Mouse (Mus musculus): ENCODE data around the gene Fam198a. TPM values are rescaled to one million over a fixed set of nuclear protein-coding genes. Genes with fewer than 3 reads are reported as not detected.

Gene Fam198a
- total and polyA plus RNA-seq, 3 experiments = 0.12 to 0.26 TPM; not detected in 1

DNA sequence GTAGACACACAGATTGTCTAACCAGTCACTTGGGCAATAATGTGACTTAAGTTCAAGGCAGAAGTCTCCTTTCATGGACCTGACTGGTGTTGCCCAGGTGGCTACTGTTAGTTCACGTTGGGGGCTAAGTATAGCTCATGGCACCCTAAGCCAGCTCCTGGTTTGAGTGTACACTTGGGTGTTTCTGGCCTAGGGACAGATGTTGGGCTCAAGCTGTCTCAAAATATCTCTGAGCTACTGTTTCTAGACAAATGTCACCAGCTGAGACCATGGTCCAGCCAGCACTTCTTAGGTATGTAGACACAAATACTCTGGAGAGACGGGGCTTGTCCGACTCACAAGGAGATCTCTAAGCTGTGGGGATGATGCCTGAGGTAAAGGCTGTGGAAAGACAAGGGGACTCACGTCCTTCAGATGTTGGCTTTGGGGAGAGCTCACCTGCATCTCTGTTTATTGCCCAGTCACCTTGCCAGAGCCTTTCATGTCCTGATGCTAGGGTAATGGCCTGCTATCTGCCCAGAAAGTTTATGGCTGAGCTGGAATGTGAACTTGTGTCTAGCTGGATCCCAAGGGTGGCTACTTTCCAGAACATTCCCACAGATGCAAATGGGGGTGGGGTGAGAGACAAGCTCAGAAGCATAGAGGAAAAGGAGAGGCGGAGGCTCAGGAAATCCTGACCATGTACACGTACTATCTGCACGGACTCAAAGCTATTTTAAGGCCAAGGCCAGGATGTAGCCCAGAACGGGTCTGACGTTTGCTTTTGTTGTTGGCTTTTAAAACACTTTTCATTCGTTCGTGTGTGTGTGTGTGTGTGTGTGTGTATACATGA is 77.3 kb downstream of the Fam198a start:
- Histone ChIP-seq H3K79me2 (ENCODE audit: control insufficient read depth, insufficient read depth, low read length, poor library complexity) (no peaks in the 10 kb centered on the region), H3K4me3 (ENCODE audit: control insufficient read depth in 1 of 2, insufficient read depth in 1 of 2, low read depth in 2 of 2, low read length in 2 of 2) (no peak overlapping the region), H3K27me3 (ENCODE audit: control insufficient read depth in 1 of 2, insufficient read depth in 2 of 2, low read length in 2 of 2) (no peaks in the 10 kb centered on the region), H3K27ac (ENCODE audit: control insufficient read depth, low read depth, low read length) (no peak overlapping the region), H3K4me1 (ENCODE audit: control insufficient read depth in 1 of 2, insufficient read depth in 2 of 2, low read length in 2 of 2) (no peaks in the 10 kb centered on the region), H3K9ac (ENCODE audit: control insufficient read depth, low read depth, low read length, poor library complexity, severe bottlenecking) (no peak overlapping the region), H3K36me3 (ENCODE audit: control insufficient read depth in 1 of 2, insufficient read depth in 2 of 2, low read length in 2 of 2) (no peaks in the 10 kb centered on the region), H3K9me3 (replicated peaks; ENCODE audit: insufficient read depth, low read length) (no peaks in the 10 kb centered on the region)
- no peak for DNase-seq (ENCODE audit: low read depth, low spot score)
- TF ChIP-seq USF2 (IDR thresholded peaks at IDR 0.05; ENCODE audit: borderline replicate concordance in 1 of 2, insufficient read depth in 1 of 2, low read depth in 1 of 2, low read length in 2 of 2) (no peak), KAT2A (conservative IDR thresholded peaks at IDR 0.05; ENCODE audit: low read depth, low read length) (no peak), EP300 (IDR thresholded peaks at IDR 0.05; ENCODE audit: low read depth in 1 of 2, low read length in 2 of 2) (no peak), MXI1 (IDR thresholded peaks at IDR 0.05; ENCODE audit: low read depth, low read length) (no peak)

GRCm38 (mm10) chr9:122029765-122030164 is 79.0 kb downstream of the Fam198a start:
- H3K9me3 ChIP-seq (replicated peaks; ENCODE audit: insufficient read depth, low read length) = no peaks in the 10 kb centered on the region
- no peak overlapping the region for H3K9ac ChIP-seq (ENCODE audit: control insufficient read depth, low read depth, low read length, poor library complexity, severe bottlenecking)
- no peaks in the 10 kb centered on the region for H3K4me1 ChIP-seq (ENCODE audit: control insufficient read depth in 1 of 2, insufficient read depth in 2 of 2, low read length in 2 of 2)
- H3K4me3 ChIP-seq (ENCODE audit: control insufficient read depth in 1 of 2, insufficient read depth in 1 of 2, low read depth in 2 of 2, low read length in 2 of 2) = no peak overlapping the region
- H3K27me3 ChIP-seq (ENCODE audit: control insufficient read depth in 1 of 2, insufficient read depth in 2 of 2, low read length in 2 of 2) = no peaks in the 10 kb centered on the region
- DNase-seq (ENCODE audit: low read depth, low spot score) = no peak
- no peaks in the 10 kb centered on the region for H3K36me3 ChIP-seq (ENCODE audit: control insufficient read depth in 1 of 2, insufficient read depth in 2 of 2, low read length in 2 of 2)
- no peaks in the 10 kb centered on the region for H3K79me2 ChIP-seq (ENCODE audit: control insufficient read depth, insufficient read depth, low read length, poor library complexity)
- no peak overlapping the region for H3K27ac ChIP-seq (ENCODE audit: control insufficient read depth, low read depth, low read length)
- no peak for TF ChIP-seq JUND (IDR thresholded peaks at IDR 0.05; ENCODE audit: low read depth, low read length)
- no peak for TF ChIP-seq UBTF (IDR thresholded peaks at IDR 0.05; ENCODE audit: borderline replicate concordance, insufficient read depth, low read depth, low read length)
- no peak for TF ChIP-seq GABPA (IDR thresholded peaks at IDR 0.05; ENCODE audit: low read depth, low read length)
- no peak for TF ChIP-seq NELFE (IDR thresholded peaks at IDR 0.05; ENCODE audit: low read depth, low read length)
- no peak for TF ChIP-seq MAFK (IDR thresholded peaks at IDR 0.05; ENCODE audit: borderline replicate concordance, low read depth, low read length)
- no peak for TF ChIP-seq CHD1 (IDR thresholded peaks at IDR 0.05; ENCODE audit: low read depth, low read length)
- no peak for TF ChIP-seq ZC3H11A (IDR thresholded peaks at IDR 0.05; ENCODE audit: low read depth, low read length)
- no peak for TF ChIP-seq EP300 (IDR thresholded peaks at IDR 0.05; ENCODE audit: low read depth in 1 of 2, low read length in 2 of 2)
- TF ChIP-seq MAX (IDR thresholded peaks at IDR 0.05; ENCODE audit: low read length) = no peak

Other genes with a start within 250 kb of the Fam198a start
- 5.9 and 6.6 TPM in 2 replicates for gene Sec22c, start 245.5 kb upstream of the Fam198a start, total RNA-seq (2012; rRNA removed)
- gene Sec22c, start 245.5 kb upstream of the Fam198a start, polyA plus RNA-seq (2012; ENCODE audit: insufficient read depth in 1 of 2, insufficient read length in 2 of 2, low read depth in 1 of 2, low replicate concordance in 2 of 2, missing spikeins in 1 of 2) = 10 to 100 TPM in 1 of 2 experiments, not detected in 1; 10.9 TPM
- 37.4 and 47.8 TPM in 2 replicates for gene Ss18l2, start 240.7 kb upstream of the Fam198a start, total RNA-seq (2012; rRNA removed)
- gene Ss18l2, start 240.7 kb upstream of the Fam198a start, polyA plus RNA-seq (2012; ENCODE audit: insufficient read depth in 1 of 2, insufficient read length in 2 of 2, low read depth in 1 of 2, low replicate concordance in 2 of 2, missing spikeins in 1 of 2) = 10 to 100 TPM in 1 of 2 experiments, not detected in 1; 48.5 TPM
- 32.0 and 32.4 TPM in 2 replicates for gene Nktr, start 231.8 kb upstream of the Fam198a start, total RNA-seq (2012; rRNA removed)
- 10 to 100 TPM; 34.3 to 70.7 TPM for gene Nktr, start 231.8 kb upstream of the Fam198a start, polyA plus RNA-seq (2012; ENCODE audit: insufficient read depth in 1 of 2, insufficient read length in 2 of 2, low read depth in 1 of 2, low replicate concordance in 2 of 2, missing spikeins in 1 of 2)
- gene Zfp651, start 191.7 kb upstream of the Fam198a start, total RNA-seq (2012; rRNA removed) = 0.12 TPM in 1 of 2 replicates, not detected in the other
- under 1 TPM in 1 of 2 experiments, not detected in 1; 0.07 TPM for gene Zfp651, start 191.7 kb upstream of the Fam198a start, polyA plus RNA-seq (2012; ENCODE audit: insufficient read depth in 1 of 2, insufficient read length in 2 of 2, low read depth in 1 of 2, low replicate concordance in 2 of 2, missing spikeins in 1 of 2)
- not detected in 2 replicates for gene Klhl40, start 173.4 kb upstream of the Fam198a start, total RNA-seq (2012; rRNA removed)
- not detected for gene Klhl40, start 173.4 kb upstream of the Fam198a start, polyA plus RNA-seq (2012; ENCODE audit: insufficient read depth in 1 of 2, insufficient read length in 2 of 2, low read depth in 1 of 2, low replicate concordance in 2 of 2, missing spikeins in 1 of 2)
- gene Hhatl, start 158.5 kb upstream of the Fam198a start, total RNA-seq (2012; rRNA removed) = not detected in 2 replicates
- not detected for gene Hhatl, start 158.5 kb upstream of the Fam198a start, polyA plus RNA-seq (2012; ENCODE audit: insufficient read depth in 1 of 2, insufficient read length in 2 of 2, low read depth in 1 of 2, low replicate concordance in 2 of 2, missing spikeins in 1 of 2)
- gene Ccdc13, start 111.5 kb upstream of the Fam198a start, total RNA-seq (2012; rRNA removed) = not detected in 2 replicates
- gene Ccdc13, start 111.5 kb upstream of the Fam198a start, polyA plus RNA-seq (2012; ENCODE audit: insufficient read depth in 1 of 2, insufficient read length in 2 of 2, low read depth in 1 of 2, low replicate concordance in 2 of 2, missing spikeins in 1 of 2) = not detected
- gene Higd1a, start 92.6 kb upstream of the Fam198a start, total RNA-seq (2012; rRNA removed) = 142 and 248 TPM in 2 replicates
- gene Higd1a, start 92.6 kb upstream of the Fam198a start, polyA plus RNA-seq (2012; ENCODE audit: insufficient read depth in 1 of 2, insufficient read length in 2 of 2, low read depth in 1 of 2, low replicate concordance in 2 of 2, missing spikeins in 1 of 2) = 100 to 1,000 TPM in 1 of 2 experiments, not detected in 1; 177 TPM
- not detected in 2 replicates for gene Ackr2, start 52.6 kb upstream of the Fam198a start, total RNA-seq (2012; rRNA removed)
- gene Ackr2, start 52.6 kb upstream of the Fam198a start, polyA plus RNA-seq (2012; ENCODE audit: insufficient read depth in 1 of 2, insufficient read length in 2 of 2, low read depth in 1 of 2, low replicate concordance in 2 of 2, missing spikeins in 1 of 2) = not detected
- not detected in 2 replicates for gene Cyp8b1, start 34.7 kb upstream of the Fam198a start, total RNA-seq (2012; rRNA removed)
- not detected for gene Cyp8b1, start 34.7 kb upstream of the Fam198a start, polyA plus RNA-seq (2012; ENCODE audit: insufficient read depth in 1 of 2, insufficient read length in 2 of 2, low read depth in 1 of 2, low replicate concordance in 2 of 2, missing spikeins in 1 of 2)
- not detected in 2 replicates for gene Pomgnt2, start 46.1 kb downstream of the Fam198a start, total RNA-seq (2012; rRNA removed)
- gene Pomgnt2, start 46.1 kb downstream of the Fam198a start, polyA plus RNA-seq (2012; ENCODE audit: insufficient read depth in 1 of 2, insufficient read length in 2 of 2, low read depth in 1 of 2, low replicate concordance in 2 of 2, missing spikeins in 1 of 2) = not detected
- gene Snrk, start 166.3 kb downstream of the Fam198a start, total RNA-seq (2012; rRNA removed) = 10.7 and 11.8 TPM in 2 replicates
- 100 to 1,000 TPM in 1 of 2 experiments, 1 to 10 TPM in 1; 9.1 to 446 TPM for gene Snrk, start 166.3 kb downstream of the Fam198a start, polyA plus RNA-seq (2012; ENCODE audit: insufficient read depth in 1 of 2, insufficient read length in 2 of 2, low read depth in 1 of 2, low replicate concordance in 2 of 2, missing spikeins in 1 of 2)

Data from MEL (cell line).